Mouse (Mus musculus) testis, postnatal 14 days (tissue): Measurements from ENCODE around the gene Apol9b.

Experiments
- DNase-seq: peaks from one replicate; pipeline ENCODE4 v3.0.0; 2021; ENCODE audit warnings: low spot score

Gene Apol9b

DNA sequence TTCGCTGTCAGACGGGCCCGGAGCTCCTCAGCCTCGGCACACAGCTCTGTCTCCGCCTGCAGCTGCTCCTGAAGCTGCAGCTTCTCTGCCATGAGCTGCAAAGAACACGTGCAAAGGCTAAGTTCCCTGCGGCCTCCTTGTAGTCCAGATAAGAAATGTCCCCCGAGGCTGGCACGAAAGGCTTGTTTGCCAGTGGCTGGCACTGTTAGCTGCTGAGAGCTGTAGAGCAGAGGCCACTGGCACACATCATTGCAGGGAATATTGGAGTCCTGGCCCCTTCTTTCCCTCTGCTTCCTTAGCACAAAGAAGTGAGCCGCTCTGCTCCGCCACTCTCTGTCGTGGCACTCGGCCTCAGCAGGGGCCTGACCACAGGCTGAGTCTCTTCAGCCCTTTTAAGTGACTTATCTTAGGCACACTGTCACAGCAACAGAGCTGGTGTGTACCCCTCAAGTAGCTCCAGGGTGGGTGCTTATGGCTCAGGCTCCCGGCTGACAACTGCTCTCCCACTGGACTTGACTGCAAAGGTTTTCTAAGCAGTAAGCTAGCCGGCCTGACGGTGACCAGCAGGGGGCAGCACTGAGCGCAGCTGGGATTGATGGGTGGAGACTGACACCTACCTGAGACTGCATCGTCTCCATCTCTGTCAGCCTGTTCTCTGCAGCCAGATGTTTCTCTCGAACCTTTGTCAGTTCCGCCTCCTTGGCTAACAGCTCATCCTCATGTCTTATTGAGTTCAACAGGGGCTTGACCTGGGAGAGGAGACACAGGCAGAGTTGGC, 46.5 kb downstream of the Apol9b start:
- DNase-seq: peak; percentile 61

DNA sequence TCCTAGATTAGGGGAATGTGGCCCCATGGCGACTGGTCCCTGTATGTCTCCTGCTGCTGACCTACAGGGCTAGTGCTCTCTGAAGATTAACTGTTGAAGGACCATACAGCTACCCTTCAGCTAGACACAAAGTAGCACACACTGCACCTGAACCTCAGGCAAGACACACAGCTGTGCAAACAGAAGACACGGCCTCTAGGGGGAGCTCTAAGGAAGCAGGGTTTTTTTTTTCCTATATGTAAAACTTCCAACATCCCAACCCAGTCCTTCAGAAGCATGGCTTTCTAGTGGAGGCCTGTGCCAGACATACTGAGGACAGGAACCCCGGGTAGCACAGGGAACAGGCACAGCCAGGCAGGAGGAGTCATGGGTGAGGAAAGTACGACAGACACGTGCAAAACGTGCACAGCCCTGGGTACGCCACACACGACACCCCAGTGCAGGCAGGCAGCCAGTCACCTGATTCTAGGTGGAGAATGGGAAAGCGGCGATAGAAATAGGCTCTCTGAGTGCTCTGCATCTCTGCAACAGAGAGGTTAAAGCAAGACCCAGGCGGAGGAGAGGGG, 53.7 kb downstream of the Apol9b start:
- DNase-seq: no peak

DNA sequence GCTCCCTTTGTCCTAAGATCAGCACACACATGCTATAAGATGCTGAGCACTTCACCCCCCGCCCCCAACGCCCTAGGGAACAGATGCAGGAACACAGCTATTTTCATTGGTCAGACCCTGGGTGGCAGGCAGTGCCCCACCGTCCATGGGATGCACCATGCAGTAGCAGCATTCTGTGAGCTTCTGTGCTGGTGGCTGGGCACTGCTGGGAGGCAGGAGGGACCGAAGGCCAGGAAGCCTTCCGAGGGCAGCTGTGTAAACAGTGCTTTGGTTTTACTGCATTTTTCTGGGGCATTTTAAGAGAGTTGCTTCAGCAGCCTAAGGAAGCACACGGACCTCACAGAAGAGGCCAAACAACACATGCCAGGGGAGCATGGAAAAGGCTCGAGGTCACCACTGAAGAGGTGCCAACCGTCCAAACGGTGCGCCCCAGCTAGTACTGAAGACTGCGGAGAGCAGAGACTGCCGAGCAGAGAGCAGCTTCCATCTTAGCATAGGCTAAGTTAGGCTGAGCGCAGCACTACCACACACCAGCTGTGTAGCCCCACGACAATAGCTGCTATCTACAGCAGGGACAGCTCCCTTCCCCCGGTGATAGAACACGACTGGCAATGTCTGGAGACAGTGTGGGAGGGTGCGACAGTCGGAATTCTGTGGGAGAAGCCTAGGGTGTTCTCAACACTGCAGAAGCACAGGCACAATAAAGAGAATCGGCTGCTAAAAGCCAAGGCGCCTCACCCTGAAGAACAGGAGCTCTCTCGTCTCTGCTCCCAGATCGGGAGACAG, 55.4 kb downstream of the Apol9b start:
- DNase-seq: peak; percentile 54

DNA sequence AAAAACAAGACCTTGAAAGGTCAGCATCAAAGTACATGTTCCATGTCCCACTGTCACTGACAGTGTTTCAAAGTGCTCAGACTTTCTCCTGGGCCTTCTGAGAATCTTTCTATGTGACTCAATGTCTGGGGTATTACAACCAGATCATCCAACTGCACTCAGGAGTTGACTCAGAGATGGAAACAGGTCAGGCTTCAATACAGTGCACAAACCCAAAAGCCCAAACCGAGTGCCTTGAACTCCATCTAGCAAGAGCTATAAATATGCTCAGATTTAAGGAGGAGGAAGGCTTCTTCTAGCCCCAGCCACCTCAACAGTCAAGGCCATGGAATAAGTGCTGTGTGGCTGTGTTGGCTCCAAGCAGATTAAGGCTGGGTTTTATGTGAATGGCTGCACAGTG, 57.0 kb downstream of the Apol9b start:
- DNase-seq: no peak
